Mouse (Mus musculus): ENCODE results near the gene Hps6. TPM values are rescaled to one million over a fixed set of nuclear protein-coding genes. Genes with fewer than 3 reads are reported as not detected.

Gene Hps6
- polyA plus RNA-seq, 1 experiment, result 1.0 TPM

GRCm38 (mm10) chr19:46029652-46030051 lies 26.3 kb downstream of the Hps6 start:
- Histone ChIP-seq H3K27me3 (ENCODE audit: control insufficient read depth, insufficient read depth, low read length) (no peaks in the 10 kb centered on the region), H3K27ac (ENCODE audit: control insufficient read depth, insufficient read depth, low read depth, low read length) (no peak overlapping the region), H3K36me3 (ENCODE audit: control insufficient read depth, insufficient read depth, low read length) (no peaks in the 10 kb centered on the region), H3K4me1 (ENCODE audit: control insufficient read depth, insufficient read depth, low read length) (no peaks in the 10 kb centered on the region; the same call in 1 of the 2 replicates), H3K4me3 (ENCODE audit: control insufficient read depth, low read depth, low read length) (no peak overlapping the region)
- TF ChIP-seq POLR2A (IDR thresholded peaks at IDR 0.05; ENCODE audit: control insufficient read depth, low read depth, low read length) (no peak), CTCF (IDR thresholded peaks at IDR 0.05; ENCODE audit: control insufficient read depth, insufficient read depth, insufficient replicate concordance, low read depth, low read length) (no peak)

GRCm38 (mm10) chr19:46030196-46030983 lies 27.1 kb downstream of the Hps6 start:
- Histone ChIP-seq H3K4me3 (ENCODE audit: control insufficient read depth, low read depth, low read length) (no peak overlapping the region), H3K27me3 (ENCODE audit: control insufficient read depth, insufficient read depth, low read length) (no peaks in the 10 kb centered on the region), H3K36me3 (ENCODE audit: control insufficient read depth, insufficient read depth, low read length) (no peaks in the 10 kb centered on the region), H3K4me1 (ENCODE audit: control insufficient read depth, insufficient read depth, low read length) (no peaks in the 10 kb centered on the region; the same call in 1 of the 2 replicates), H3K27ac (ENCODE audit: control insufficient read depth, insufficient read depth, low read depth, low read length) (no peak overlapping the region)
- TF ChIP-seq POLR2A (IDR thresholded peaks at IDR 0.05; ENCODE audit: control insufficient read depth, low read depth, low read length), result no peak

- Histone ChIP-seq H3K4me1 (ENCODE audit: control insufficient read depth, insufficient read depth, low read length) (no peaks in the 10 kb centered on the region), H3K36me3 (ENCODE audit: control insufficient read depth, insufficient read depth, low read length) (no peaks in the 10 kb centered on the region), H3K27me3 (ENCODE audit: control insufficient read depth, insufficient read depth, low read length) (no peaks in the 10 kb centered on the region), H3K4me3 (ENCODE audit: control insufficient read depth, low read depth, low read length) (no peak overlapping the region), H3K27ac (ENCODE audit: control insufficient read depth, insufficient read depth, low read depth, low read length) (no peak overlapping the region)
- TF ChIP-seq POLR2A (IDR thresholded peaks at IDR 0.05; ENCODE audit: control insufficient read depth, low read depth, low read length) (no peak), CTCF (IDR thresholded peaks at IDR 0.05; ENCODE audit: control insufficient read depth, insufficient read depth, insufficient replicate concordance, low read depth, low read length) (no peak)
These were observed 28.6 kb downstream of the Hps6 start for GRCm38 (mm10) chr19:46031689-46032432.

DNA sequence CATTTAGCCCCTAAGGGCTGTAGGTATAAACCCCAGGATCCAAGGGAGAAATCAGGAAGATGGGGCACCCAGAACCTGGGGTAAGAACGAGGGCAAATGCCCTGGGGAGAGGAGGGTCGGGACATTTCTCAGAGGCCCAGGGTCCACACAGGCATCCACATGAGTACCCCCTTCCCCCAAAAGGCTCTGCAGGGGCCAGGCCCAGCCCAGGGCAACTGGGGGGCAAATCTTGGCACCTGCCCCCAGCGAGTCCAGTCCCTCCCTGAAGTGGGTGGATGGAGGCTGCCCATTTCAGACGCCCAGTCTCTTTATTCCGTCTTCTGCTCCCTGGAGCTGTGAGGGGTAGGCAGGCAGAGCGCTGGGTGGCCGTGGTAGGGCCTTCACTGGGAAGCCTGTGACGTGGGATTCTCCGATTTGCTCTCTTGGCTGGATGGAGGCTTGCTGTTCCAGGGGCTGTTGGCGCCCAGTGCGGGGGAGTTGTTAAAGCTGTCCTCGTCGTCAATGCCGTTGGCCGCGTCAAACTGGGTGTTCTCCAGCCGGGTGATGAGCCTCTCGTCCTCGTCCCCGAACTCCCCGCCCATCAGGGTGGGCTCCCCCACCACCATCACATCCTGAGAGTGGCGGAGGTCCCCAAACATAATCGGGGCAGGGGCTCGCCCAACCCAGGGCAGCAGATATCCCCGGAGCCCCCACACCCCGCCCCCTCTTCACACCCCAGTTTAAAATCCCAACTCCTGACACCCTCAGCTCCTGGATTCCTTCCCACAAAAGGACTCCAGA lies 29.6 kb downstream of the Hps6 start:
- no peak overlapping the region for H3K27ac ChIP-seq (ENCODE audit: control insufficient read depth, insufficient read depth, low read depth, low read length)

DNA sequence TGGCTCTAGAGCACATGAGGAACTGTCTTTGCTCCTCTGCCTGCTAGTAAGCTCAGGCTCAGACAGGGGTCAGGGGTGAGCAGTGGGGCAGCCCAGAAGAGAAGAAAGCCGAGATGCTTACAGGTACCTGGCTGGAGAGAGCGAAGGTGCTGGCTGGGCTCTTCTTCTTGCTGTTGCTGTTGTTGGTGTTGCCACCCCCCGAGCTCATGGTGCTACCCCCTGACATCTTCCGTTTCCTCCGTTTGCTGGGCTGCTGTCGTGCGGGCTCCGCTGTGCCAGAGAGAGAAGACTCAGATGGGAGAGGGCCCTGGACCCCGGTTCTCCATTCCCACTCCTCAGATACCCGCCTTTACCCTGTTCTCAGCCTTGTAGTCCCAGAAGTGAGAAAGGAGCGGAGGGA lies 30.6 kb downstream of the Hps6 start:
- no peaks in the 10 kb centered on the region for H3K36me3 ChIP-seq (ENCODE audit: control insufficient read depth, insufficient read depth, low read length)
- TF ChIP-seq POLR2A (IDR thresholded peaks at IDR 0.05; ENCODE audit: control insufficient read depth, low read depth, low read length) (no peak), CTCF (IDR thresholded peaks at IDR 0.05; ENCODE audit: control insufficient read depth, insufficient read depth, insufficient replicate concordance, low read depth, low read length) (no peak)

More for the DNA sequence above, 29.6 kb downstream of the Hps6 start:
- Histone ChIP-seq H3K4me1 (ENCODE audit: control insufficient read depth, insufficient read depth, low read length) (no peaks in the 10 kb centered on the region), H3K4me3 (ENCODE audit: control insufficient read depth, low read depth, low read length) (no peak overlapping the region), H3K27me3 (ENCODE audit: control insufficient read depth, insufficient read depth, low read length) (no peaks in the 10 kb centered on the region), H3K36me3 (ENCODE audit: control insufficient read depth, insufficient read depth, low read length) (no peaks in the 10 kb centered on the region)
- no peak for TF ChIP-seq POLR2A (IDR thresholded peaks at IDR 0.05; ENCODE audit: control insufficient read depth, low read depth, low read length)
- no peak for TF ChIP-seq CTCF (IDR thresholded peaks at IDR 0.05; ENCODE audit: control insufficient read depth, insufficient read depth, insufficient replicate concordance, low read depth, low read length)

DNA sequence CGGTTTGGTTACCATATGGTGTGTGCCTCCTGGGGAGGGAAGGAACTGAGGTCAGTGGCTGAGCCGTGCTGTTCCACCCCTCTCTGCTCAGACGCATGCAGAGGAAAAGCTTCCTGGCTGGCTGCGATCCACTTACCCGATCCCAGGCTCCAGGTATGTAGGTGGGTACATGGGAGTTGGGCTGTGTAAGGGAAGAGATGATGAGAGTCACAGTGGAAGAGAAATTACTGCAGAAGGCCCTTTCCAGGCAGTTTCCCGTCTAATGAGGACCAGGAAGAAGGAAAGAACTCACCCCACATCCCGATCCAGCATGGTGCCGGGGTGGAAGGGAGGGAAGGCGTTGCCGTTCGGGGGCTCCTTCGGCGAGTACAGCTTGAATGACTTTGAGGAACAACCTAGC lies 32.7 kb downstream of the Hps6 start:
- Histone ChIP-seq H3K36me3 (ENCODE audit: control insufficient read depth, insufficient read depth, low read length) (no peaks in the 10 kb centered on the region), H3K4me3 (ENCODE audit: control insufficient read depth, low read depth, low read length) (no peak overlapping the region), H3K4me1 (ENCODE audit: control insufficient read depth, insufficient read depth, low read length) (peaks cover 12% of the 10 kb centered on the region), H3K27me3 (ENCODE audit: control insufficient read depth, insufficient read depth, low read length) (no peaks in the 10 kb centered on the region), H3K27ac (ENCODE audit: control insufficient read depth, insufficient read depth, low read depth, low read length) (no peak overlapping the region)
- TF ChIP-seq POLR2A (IDR thresholded peaks at IDR 0.05; ENCODE audit: control insufficient read depth, low read depth, low read length) (no peak), CTCF (IDR thresholded peaks at IDR 0.05; ENCODE audit: control insufficient read depth, insufficient read depth, insufficient replicate concordance, low read depth, low read length) (no peak)

More for the DNA sequence above, 30.6 kb downstream of the Hps6 start:
- Histone ChIP-seq H3K27ac (ENCODE audit: control insufficient read depth, insufficient read depth, low read depth, low read length) (no peak overlapping the region), H3K4me3 (ENCODE audit: control insufficient read depth, low read depth, low read length) (no peak overlapping the region), H3K4me1 (ENCODE audit: control insufficient read depth, insufficient read depth, low read length) (peaks cover 5% of the 10 kb centered on the region; the same call in 1 of the 2 replicates), H3K27me3 (ENCODE audit: control insufficient read depth, insufficient read depth, low read length) (no peaks in the 10 kb centered on the region)

All from testis, adult 2 months (tissue).